Mouse (Mus musculus): ENCODE results near the gene Cacna2d2.

- TF ChIP-seq CTCF (conservative IDR thresholded peaks at IDR 0.05; ENCODE audit: low read length) = no peak
- TF ChIP-seq NANOG (IDR thresholded peaks at IDR 0.05; ENCODE audit: borderline replicate concordance, low read length) = no peak
- no peak for TF ChIP-seq POU5F1 (IDR thresholded peaks at IDR 0.05; ENCODE audit: borderline replicate concordance, low read length)
Observed at GRCm38 (mm10) chr9:107419491-107420244, 20.3 kb downstream of the Cacna2d2 start.
